Mouse (Mus musculus): ENCODE results near the gene Smagp. TPM values are rescaled to one million over a fixed set of nuclear protein-coding genes. Genes with fewer than 3 reads are reported as not detected.

Smagp gene
- polyA plus RNA-seq, 1 experiment from 2014 or later, result 1.7 TPM

DNA sequence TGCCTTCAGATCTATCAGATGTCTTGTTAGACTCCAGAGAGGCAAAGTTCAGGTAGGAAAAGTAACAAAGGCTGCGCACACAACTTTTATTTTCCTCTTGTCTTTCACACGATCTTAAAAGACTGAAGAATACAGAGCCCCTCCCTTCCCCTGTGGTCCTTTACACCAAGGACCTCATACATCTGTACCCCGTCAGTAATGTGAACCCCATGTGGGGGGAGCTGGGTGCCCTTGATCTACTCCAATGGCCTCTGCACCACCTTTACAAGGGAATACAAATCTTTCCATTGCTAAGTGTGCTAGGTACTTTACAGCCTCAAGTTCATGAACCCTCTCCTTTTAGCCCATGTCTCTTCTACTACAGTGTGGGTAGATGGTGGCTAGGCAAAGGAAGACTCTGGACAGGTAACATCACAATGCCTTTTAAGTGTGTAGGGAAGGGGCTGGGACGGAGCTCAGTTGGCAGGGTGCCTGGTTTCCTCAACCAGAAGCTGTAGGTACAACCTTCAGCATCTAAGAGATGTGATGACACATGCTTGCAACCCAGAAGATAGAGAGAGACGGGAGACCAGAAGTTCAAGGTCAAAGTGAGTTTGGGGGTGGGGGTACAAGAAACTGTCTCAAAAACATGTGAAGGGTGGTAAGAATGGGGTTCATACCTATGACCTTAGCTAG is 31.3 kb upstream of the Smagp start:
- Histone ChIP-seq H3K9me3 (ENCODE audit: control insufficient read depth, low read length) (no peaks in the 10 kb centered on the region), H3K27ac (ENCODE audit: low read depth, low read length) (no peak overlapping the region), H3K27me3 (ENCODE audit: control insufficient read depth, insufficient read depth, low read length) (no peaks in the 10 kb centered on the region), H3K4me3 (ENCODE audit: low read depth, low read length) (no peak overlapping the region), H3K4me2 (ENCODE audit: low read depth, low read length) (no peak overlapping the region), H3K36me3 (ENCODE audit: control insufficient read depth, insufficient read depth, low read length) (no peaks in the 10 kb centered on the region), H3K9ac (replicated peaks; ENCODE audit: low read depth, low read length) (no peak overlapping the region), H3K4me1 (ENCODE audit: control insufficient read depth, insufficient read depth, low read length) (no peaks in the 10 kb centered on the region)
- ATAC-seq (ENCODE audit: low read depth), result no peak
- WGBS, result 88% methylated on average over 5 of the region's 5 CpGs

DNA sequence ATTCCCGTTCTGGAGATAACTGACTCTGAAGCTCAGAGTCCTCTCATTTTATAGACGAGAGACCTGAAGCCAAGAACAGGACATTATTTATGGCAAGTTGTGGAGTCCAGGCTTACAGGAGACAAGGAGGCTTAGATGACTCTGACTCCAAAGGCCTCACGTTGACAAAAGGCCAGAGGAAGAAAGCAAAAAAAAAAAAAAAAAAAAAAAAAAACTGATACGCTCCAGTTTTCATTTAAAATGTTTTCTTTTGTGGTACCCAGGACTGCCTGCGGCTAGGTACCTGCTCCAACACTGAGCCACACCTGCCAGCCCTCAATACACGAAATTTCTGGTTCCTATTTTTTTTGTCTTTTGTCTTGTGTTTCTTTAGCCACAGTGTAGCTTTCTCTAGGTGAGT is 30.7 kb upstream of the Smagp start:
- Histone ChIP-seq H3K36me3 (ENCODE audit: control insufficient read depth, insufficient read depth, low read length) (no peaks in the 10 kb centered on the region), H3K27me3 (ENCODE audit: control insufficient read depth, insufficient read depth, low read length) (no peaks in the 10 kb centered on the region), H3K4me1 (ENCODE audit: control insufficient read depth, insufficient read depth, low read length) (no peaks in the 10 kb centered on the region), H3K4me2 (ENCODE audit: low read depth, low read length) (no peak overlapping the region), H3K4me3 (ENCODE audit: low read depth, low read length) (no peak overlapping the region), H3K9ac (replicated peaks; ENCODE audit: low read depth, low read length) (no peak overlapping the region), H3K27ac (ENCODE audit: low read depth, low read length) (no peak overlapping the region), H3K9me3 (ENCODE audit: control insufficient read depth, low read length) (no peaks in the 10 kb centered on the region)
- WGBS, result 40% methylated on average over 6 of the region's 6 CpGs
- no peak for ATAC-seq (ENCODE audit: low read depth)

- no peak for ATAC-seq (ENCODE audit: low read depth)
- H3K4me3 ChIP-seq (ENCODE audit: low read depth, low read length), result no peak overlapping the region
Observed at GRCm38 (mm10) chr15:100666851-100667250, 30.1 kb upstream of the Smagp start.

GRCm38 (mm10) chr15:100666219-100666696 is 29.5 kb upstream of the Smagp start:
- Histone ChIP-seq H3K27me3 (ENCODE audit: control insufficient read depth, insufficient read depth, low read length) (no peaks in the 10 kb centered on the region), H3K4me2 (ENCODE audit: low read depth, low read length) (no peak overlapping the region), H3K27ac (ENCODE audit: low read depth, low read length) (no peak overlapping the region)

More at GRCm38 (mm10) chr15:100666851-100667250, 30.1 kb upstream of the Smagp start:
- WGBS, result 16% methylated on average over 12 of the region's 12 CpGs
- Histone ChIP-seq H3K27me3 (ENCODE audit: control insufficient read depth, insufficient read depth, low read length) (no peaks in the 10 kb centered on the region), H3K4me1 (ENCODE audit: control insufficient read depth, insufficient read depth, low read length) (no peaks in the 10 kb centered on the region), H3K27ac (ENCODE audit: low read depth, low read length) (no peak overlapping the region), H3K4me2 (ENCODE audit: low read depth, low read length) (no peak overlapping the region), H3K9ac (replicated peaks; ENCODE audit: low read depth, low read length) (no peak overlapping the region), H3K36me3 (ENCODE audit: control insufficient read depth, insufficient read depth, low read length) (no peaks in the 10 kb centered on the region), H3K9me3 (ENCODE audit: control insufficient read depth, low read length) (no peaks in the 10 kb centered on the region)

GRCm38 (mm10) chr15:100665411-100666218 is 28.9 kb upstream of the Smagp start:
- H3K27me3 ChIP-seq (ENCODE audit: control insufficient read depth, insufficient read depth, low read length), result no peaks in the 10 kb centered on the region
- 26% methylated on average over 9 of the region's 9 CpGs for WGBS
- H3K9ac ChIP-seq (replicated peaks; ENCODE audit: low read depth, low read length), result no peak overlapping the region
- no peak overlapping the region for H3K27ac ChIP-seq (ENCODE audit: low read depth, low read length)
- no peak for ATAC-seq (ENCODE audit: low read depth)
- no peaks in the 10 kb centered on the region for H3K4me1 ChIP-seq (ENCODE audit: control insufficient read depth, insufficient read depth, low read length)
- H3K9me3 ChIP-seq (ENCODE audit: control insufficient read depth, low read length), result no peaks in the 10 kb centered on the region
- no peaks in the 10 kb centered on the region for H3K36me3 ChIP-seq (ENCODE audit: control insufficient read depth, insufficient read depth, low read length)
- no peak overlapping the region for H3K4me3 ChIP-seq (ENCODE audit: low read depth, low read length)
- no peak overlapping the region for H3K4me2 ChIP-seq (ENCODE audit: low read depth, low read length)

More at GRCm38 (mm10) chr15:100666219-100666696, 29.5 kb upstream of the Smagp start:
- Histone ChIP-seq H3K4me1 (ENCODE audit: control insufficient read depth, insufficient read depth, low read length) (no peaks in the 10 kb centered on the region), H3K36me3 (ENCODE audit: control insufficient read depth, insufficient read depth, low read length) (no peaks in the 10 kb centered on the region), H3K9ac (replicated peaks; ENCODE audit: low read depth, low read length) (no peak overlapping the region), H3K4me3 (ENCODE audit: low read depth, low read length) (no peak overlapping the region), H3K9me3 (ENCODE audit: control insufficient read depth, low read length) (no peaks in the 10 kb centered on the region)
- 3% methylated on average over 7 of the region's 7 CpGs for WGBS
- no peak for ATAC-seq (ENCODE audit: low read depth)

GRCm38 (mm10) chr15:100664813-100665274 is 28.1 kb upstream of the Smagp start:
- Histone ChIP-seq H3K4me2 (ENCODE audit: low read depth, low read length) (no peak overlapping the region), H3K9me3 (ENCODE audit: control insufficient read depth, low read length) (no peaks in the 10 kb centered on the region), H3K27me3 (ENCODE audit: control insufficient read depth, insufficient read depth, low read length) (no peaks in the 10 kb centered on the region), H3K9ac (replicated peaks; ENCODE audit: low read depth, low read length) (no peak overlapping the region), H3K36me3 (ENCODE audit: control insufficient read depth, insufficient read depth, low read length) (no peaks in the 10 kb centered on the region), H3K4me3 (ENCODE audit: low read depth, low read length) (no peak overlapping the region), H3K27ac (ENCODE audit: low read depth, low read length) (no peak overlapping the region), H3K4me1 (ENCODE audit: control insufficient read depth, insufficient read depth, low read length) (no peaks in the 10 kb centered on the region)
- ATAC-seq (ENCODE audit: low read depth), result no peak
- 75% methylated on average over 9 of the region's 9 CpGs for WGBS

GRCm38 (mm10) chr15:100660805-100661204 is 24.1 kb upstream of the Smagp start:
- ATAC-seq (ENCODE audit: low read depth), result no peak
- no peaks in the 10 kb centered on the region for H3K36me3 ChIP-seq (ENCODE audit: control insufficient read depth, insufficient read depth, low read length)
- no peak overlapping the region for H3K9ac ChIP-seq (replicated peaks; ENCODE audit: low read depth, low read length)
- WGBS, result 88% methylated on average over 5 of the region's 5 CpGs
- no peaks in the 10 kb centered on the region for H3K27me3 ChIP-seq (ENCODE audit: control insufficient read depth, insufficient read depth, low read length)
- no peak overlapping the region for H3K4me3 ChIP-seq (ENCODE audit: low read depth, low read length)
- H3K4me2 ChIP-seq (ENCODE audit: low read depth, low read length), result no peak overlapping the region
- no peaks in the 10 kb centered on the region for H3K4me1 ChIP-seq (ENCODE audit: control insufficient read depth, insufficient read depth, low read length)
- no peak overlapping the region for H3K27ac ChIP-seq (ENCODE audit: low read depth, low read length)
- no peaks in the 10 kb centered on the region for H3K9me3 ChIP-seq (ENCODE audit: control insufficient read depth, low read length)

GRCm38 (mm10) chr15:100660306-100660705 is 23.6 kb upstream of the Smagp start:
- ATAC-seq (ENCODE audit: low read depth), result no peak
- Histone ChIP-seq H3K4me3 (ENCODE audit: low read depth, low read length) (no peak overlapping the region), H3K36me3 (ENCODE audit: control insufficient read depth, insufficient read depth, low read length) (no peaks in the 10 kb centered on the region), H3K9me3 (ENCODE audit: control insufficient read depth, low read length) (no peaks in the 10 kb centered on the region), H3K4me2 (ENCODE audit: low read depth, low read length) (no peak overlapping the region), H3K9ac (replicated peaks; ENCODE audit: low read depth, low read length) (no peak overlapping the region), H3K27me3 (ENCODE audit: control insufficient read depth, insufficient read depth, low read length) (no peaks in the 10 kb centered on the region), H3K27ac (ENCODE audit: low read depth, low read length) (no peak overlapping the region), H3K4me1 (ENCODE audit: control insufficient read depth, insufficient read depth, low read length) (no peaks in the 10 kb centered on the region)
- 81% methylated on average over 9 of the region's 9 CpGs for WGBS

DNA sequence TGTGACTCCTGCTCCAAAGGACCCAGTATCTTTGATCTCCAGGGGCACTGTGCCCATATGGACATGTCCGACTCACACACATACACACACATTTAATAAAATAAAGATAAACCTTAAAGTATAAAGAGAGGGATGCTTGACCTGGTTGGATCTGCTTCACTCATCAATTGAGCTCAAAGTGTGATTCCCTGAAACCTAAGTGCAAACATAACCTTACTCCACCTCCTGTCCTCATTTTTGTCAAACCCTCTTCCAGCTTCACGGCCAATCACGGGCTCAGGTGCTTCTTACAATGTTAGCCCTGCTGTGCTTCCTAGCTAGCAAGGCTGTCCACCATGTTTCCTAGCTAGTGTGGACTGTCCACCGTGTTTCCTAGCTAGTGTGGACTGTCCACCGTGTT is 18.5 kb upstream of the Smagp start:
- no peak overlapping the region for H3K27ac ChIP-seq (ENCODE audit: low read depth, low read length)
- no peaks in the 10 kb centered on the region for H3K27me3 ChIP-seq (ENCODE audit: control insufficient read depth, insufficient read depth, low read length)
- ATAC-seq (ENCODE audit: low read depth), result no peak
- H3K36me3 ChIP-seq (ENCODE audit: control insufficient read depth, insufficient read depth, low read length), result no peaks in the 10 kb centered on the region
- 90% methylated on average over 5 of the region's 5 CpGs for WGBS
- H3K4me3 ChIP-seq (ENCODE audit: low read depth, low read length), result no peak overlapping the region
- no peak overlapping the region for H3K9ac ChIP-seq (replicated peaks; ENCODE audit: low read depth, low read length)
- no peaks in the 10 kb centered on the region for H3K9me3 ChIP-seq (ENCODE audit: control insufficient read depth, low read length)
- H3K4me1 ChIP-seq (ENCODE audit: control insufficient read depth, insufficient read depth, low read length), result no peaks in the 10 kb centered on the region
- H3K4me2 ChIP-seq (ENCODE audit: low read depth, low read length), result no peak overlapping the region

Data from neural tube, embryonic 14.5 days (tissue).